Mouse (Mus musculus) MEL (cell line): Measurements from ENCODE around the gene Klhl26. TPM values are rescaled to one million over a fixed set of nuclear protein-coding genes. Genes with fewer than 3 reads are reported as not detected.

ENCODE experiments used
- DNase-seq: peaks from one replicate; pipeline ENCODE4 v3.0.0; 2011; ENCODE audit warnings: low read depth, low spot score
- H3K27ac ChIP-seq: 2 replicates; pipeline ENCODE4 v1.5.1; 2012; ENCODE audit warnings: low read depth, mild to moderate bottlenecking, control low read depth, low read length, moderate library complexity; ENCODE audit not compliant: control insufficient read depth
- H3K27me3 ChIP-seq, 2 experiments: fragments of 150-350 bp in 1 of 2; sonication (generic) in 1 of 2; 2 replicates each; pipeline ENCODE4 v1.6.1; 2012; ENCODE audit warnings: low read length in 2 of 2, mild to moderate bottlenecking in 2 of 2, improper control_type of control experiment in 1 of 2, moderate library complexity in 1 of 2; ENCODE audit not compliant: insufficient read depth in 2 of 2, control insufficient read depth in 1 of 2
- H3K36me3 ChIP-seq, 2 experiments: 2 replicates each; pipeline ENCODE4 v1.6.1; 2012 to 2014; ENCODE audit warnings: low read length in 2 of 2, improper control_type of control experiment in 1 of 2, inconsistent platforms in 1 of 2, mild to moderate bottlenecking in 1 of 2; ENCODE audit not compliant: insufficient read depth in 2 of 2, control insufficient read depth in 1 of 2
- H3K4me1 ChIP-seq, 2 experiments: fragments of 150-350 bp in 1 of 2; sonication (generic) in 1 of 2; 2 replicates each; pipeline ENCODE4 v1.6.1; 2012; ENCODE audit warnings: low read length in 2 of 2, improper control_type of control experiment in 1 of 2, mild to moderate bottlenecking in 1 of 2; ENCODE audit not compliant: insufficient read depth in 2 of 2, control insufficient read depth in 1 of 2
- H3K4me3 ChIP-seq, 2 experiments: fragments of 150-350 bp in 1 of 2; sonication (generic) in 1 of 2; 2 replicates each; pipeline ENCODE4 v1.5.1; 2012; ENCODE audit warnings: low read depth in 2 of 2, low read length in 2 of 2, mild to moderate bottlenecking in 2 of 2, moderate library complexity in 2 of 2, control low read depth in 1 of 2, improper control_type of control experiment in 1 of 2; ENCODE audit not compliant: control insufficient read depth in 1 of 2, insufficient read depth in 1 of 2
- H3K79me2 ChIP-seq: 2 replicates; pipeline ENCODE4 v1.6.1; 2012; ENCODE audit warnings: mild to moderate bottlenecking, low read length, moderate library complexity; ENCODE audit not compliant: control insufficient read depth, poor library complexity, insufficient read depth
- H3K9ac ChIP-seq: 2 replicates; pipeline ENCODE4 v1.6.1; 2012; ENCODE audit warnings: low read depth, mild to moderate bottlenecking, control low read depth, low read length, moderate library complexity; ENCODE audit not compliant: control insufficient read depth, poor library complexity, severe bottlenecking
- H3K9me3 ChIP-seq: fragments of 150-350 bp; sonication (generic); replicated peaks from 2 replicates; pipeline ENCODE4 v1.6.1; 2012; ENCODE audit warnings: mild to moderate bottlenecking, low read length, improper control_type of control experiment, moderate library complexity; ENCODE audit not compliant: insufficient read depth
- CHD2 ChIP-seq: IDR thresholded peaks from 2 replicates; pipeline ENCODE4 v1.6.1; 2011; ENCODE audit warnings: low read length, improper control_type of control experiment
- CTCF ChIP-seq, 3 experiments: IDR thresholded peaks in 2 of 3; conservative IDR thresholded peaks in 1 of 3; 2 replicates each; pipeline ENCODE4 v1.5.1; 2011 to 2012; ENCODE audit warnings: low read length in 3 of 3, low read depth in 2 of 3, mild to moderate bottlenecking in 2 of 3, improper control_type of control experiment in 1 of 3, inconsistent platforms in 1 of 3, mixed read lengths in 1 of 3, moderate library complexity in 1 of 3; ENCODE audit not compliant: control insufficient read depth in 1 of 3, insufficient read depth in 1 of 3, poor library complexity in 1 of 3, severe bottlenecking in 1 of 3
- EP300 ChIP-seq, 2 experiments: IDR thresholded peaks; 2 replicates each; pipeline ENCODE4 v1.6.1; 2011; ENCODE audit warnings: improper control_type of control experiment in 2 of 2, low read length in 2 of 2, low read depth in 1 of 2, mild to moderate bottlenecking in 1 of 2
- ETS1 ChIP-seq: IDR thresholded peaks from 2 replicates; pipeline ENCODE4 v1.6.1; 2012; ENCODE audit warnings: low read depth, mild to moderate bottlenecking, inconsistent platforms, low read length, improper control_type of control experiment, moderate library complexity
- HCFC1 ChIP-seq: IDR thresholded peaks from 2 replicates; pipeline ENCODE4 v1.6.1; 2012; ENCODE audit warnings: low read depth, mild to moderate bottlenecking, inconsistent platforms, low read length, improper control_type of control experiment, moderate library complexity
- JUND ChIP-seq: IDR thresholded peaks from 2 replicates; pipeline ENCODE4 v1.6.1; 2011; ENCODE audit warnings: low read depth, mild to moderate bottlenecking, improper control_type of control experiment, low read length
- KAT2A ChIP-seq: conservative IDR thresholded peaks from 2 replicates; pipeline ENCODE4 v1.6.1; 2012; ENCODE audit warnings: low read depth, low read length, improper control_type of control experiment, inconsistent platforms
- MAX ChIP-seq: IDR thresholded peaks from 2 replicates; pipeline ENCODE4 v1.6.1; 2011; ENCODE audit warnings: low read length, improper control_type of control experiment
- MAZ ChIP-seq: IDR thresholded peaks from 2 replicates; pipeline ENCODE4 v1.6.1; 2012; ENCODE audit warnings: low read depth, mild to moderate bottlenecking, inconsistent platforms, low read length, improper control_type of control experiment
- MEF2A ChIP-seq: IDR thresholded peaks from 2 replicates; pipeline ENCODE4 v1.6.1; 2014; ENCODE audit warnings: low read depth, mild to moderate bottlenecking, inconsistent platforms, low read length, improper control_type of control experiment; ENCODE audit not compliant: poor library complexity, insufficient replicate concordance, severe bottlenecking; ENCODE audit errors: extremely low read depth
- MYC ChIP-seq: IDR thresholded peaks from 2 replicates; pipeline ENCODE4 v1.6.1; 2011; ENCODE audit warnings: low read depth, mild to moderate bottlenecking, low read length, improper control_type of control experiment, moderate library complexity
- NELFE ChIP-seq: IDR thresholded peaks from 2 replicates; pipeline ENCODE4 v1.6.1; 2011; ENCODE audit warnings: low read depth, low read length, improper control_type of control experiment
- NRF1 ChIP-seq: IDR thresholded peaks from 2 replicates; pipeline ENCODE4 v1.6.1; 2014; ENCODE audit warnings: low read depth, mild to moderate bottlenecking, inconsistent platforms, low read length, improper control_type of control experiment, moderate library complexity; ENCODE audit not compliant: poor library complexity, insufficient read depth, severe bottlenecking
- POLR2AphosphoS5 ChIP-seq: IDR thresholded peaks from 2 replicates; pipeline ENCODE4 v1.6.1; 2012; ENCODE audit warnings: low read depth, borderline replicate concordance, mild to moderate bottlenecking, inconsistent platforms, low read length, moderate library complexity, mixed read lengths
- RCOR1 ChIP-seq: IDR thresholded peaks from 2 replicates; pipeline ENCODE4 v1.6.1; 2012; ENCODE audit warnings: low read depth, mild to moderate bottlenecking, inconsistent platforms, low read length, improper control_type of control experiment
- SMC3 ChIP-seq: IDR thresholded peaks from 2 replicates; pipeline ENCODE4 v1.6.1; 2011; ENCODE audit warnings: low read depth, low read length, improper control_type of control experiment
- TAL1 ChIP-seq: IDR thresholded peaks from 2 replicates; pipeline ENCODE4 v1.6.1; 2012; ENCODE audit warnings: mild to moderate bottlenecking, inconsistent platforms, low read length, moderate library complexity, mixed read lengths
- TBP ChIP-seq: IDR thresholded peaks from 2 replicates; pipeline ENCODE4 v1.8.0; 2011; ENCODE audit warnings: low read depth, low read length, improper control_type of control experiment
- TCF12 ChIP-seq: IDR thresholded peaks from 2 replicates; pipeline ENCODE4 v1.6.1; 2014; ENCODE audit warnings: low read depth, mild to moderate bottlenecking, inconsistent platforms, low read length, improper control_type of control experiment, moderate library complexity
- UBTF ChIP-seq: IDR thresholded peaks from 2 replicates; pipeline ENCODE4 v1.6.1; 2012; ENCODE audit warnings: low read depth, mild to moderate bottlenecking, inconsistent platforms, low read length, improper control_type of control experiment, moderate library complexity, borderline replicate concordance; ENCODE audit not compliant: insufficient read depth
- USF1 ChIP-seq: IDR thresholded peaks from 2 replicates; pipeline ENCODE4 v1.6.1; 2014; ENCODE audit warnings: low read depth, mild to moderate bottlenecking, inconsistent platforms, low read length, improper control_type of control experiment, moderate library complexity
- USF2 ChIP-seq, 2 experiments: IDR thresholded peaks; 2 replicates each; pipeline ENCODE4 v1.6.1; 2011 to 2012; ENCODE audit warnings: improper control_type of control experiment in 2 of 2, low read length in 2 of 2, borderline replicate concordance in 1 of 2, inconsistent platforms in 1 of 2, low read depth in 1 of 2, mild to moderate bottlenecking in 1 of 2; ENCODE audit not compliant: insufficient read depth in 1 of 2
- ZC3H11A ChIP-seq: IDR thresholded peaks from 2 replicates; pipeline ENCODE4 v1.6.1; 2012; ENCODE audit warnings: low read depth, mild to moderate bottlenecking, inconsistent platforms, low read length, improper control_type of control experiment
- ZNF384 ChIP-seq: IDR thresholded peaks from 2 replicates; pipeline ENCODE4 v1.6.1; 2012; ENCODE audit warnings: low read depth, mild to moderate bottlenecking, inconsistent platforms, low read length, improper control_type of control experiment
- polyA plus RNA-seq, 2 experiments: library from polyadenylated mRNA; stranded (reverse) in 1 of 2; unstranded in 1 of 2; fragments of >175 nt in 1 of 2; fragments of >200 nt in 1 of 2; gene quantifications; 2 replicates each; pipeline versions ENCODE4 v1.2.1 to v1.2.4; 2012; ENCODE audit warnings: low replicate concordance in 2 of 2, low read depth in 1 of 2; ENCODE audit not compliant: insufficient read length in 2 of 2, insufficient read depth in 1 of 2, missing spikeins in 1 of 2
- total RNA-seq: library from RNA; depleted of rRNA; stranded (reverse); fragments of 300-350 nt; gene quantifications from 2 replicates; pipeline ENCODE4 v1.2.3, GENCODE M21; 2012

The Klhl26 gene
- total and polyA plus RNA-seq, 3 experiments: 8.0 to 11.4 TPM; not detected in 1

DNA sequence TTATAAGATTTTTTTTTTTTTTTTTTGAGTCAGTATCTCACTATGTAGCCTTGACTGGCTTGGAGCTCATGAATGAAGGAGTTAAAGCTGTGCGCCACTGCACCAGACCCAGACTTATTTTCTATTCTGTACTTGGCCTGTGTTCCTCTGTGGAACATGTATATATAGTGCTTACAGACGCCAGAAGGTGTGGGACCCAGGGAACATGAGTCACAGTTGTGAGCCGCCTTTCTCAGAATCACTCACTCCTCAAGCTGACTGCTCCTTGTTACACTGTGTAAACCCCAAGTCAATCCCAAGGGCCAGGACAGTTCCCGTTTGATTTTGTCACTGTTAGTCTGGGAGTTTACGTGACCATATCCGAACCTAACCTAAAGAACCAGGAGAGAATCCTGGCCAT is 42.3 kb upstream of the Klhl26 start:
- TF ChIP-seq NELFE: no peak
- TF ChIP-seq, all 39 proteins: peak for 0
- H3K4me3 ChIP-seq: no peak overlapping the region
- peaks cover 3 to 5% of the 10 kb centered on the region in 2 experiments for H3K36me3 ChIP-seq
- peaks cover 8% of the 10 kb centered on the region for H3K79me2 ChIP-seq
- peaks cover 0 to 10% of the 10 kb centered on the region in 2 experiments; a peak in 3 of 4 replicates for H3K4me1 ChIP-seq
- no peaks in the 10 kb centered on the region for H3K27me3 ChIP-seq
- no peaks in the 10 kb centered on the region for H3K9me3 ChIP-seq
- no peak overlapping the region for H3K9ac ChIP-seq
- no peak overlapping the region for H3K27ac ChIP-seq
- no peak for DNase-seq

DNA sequence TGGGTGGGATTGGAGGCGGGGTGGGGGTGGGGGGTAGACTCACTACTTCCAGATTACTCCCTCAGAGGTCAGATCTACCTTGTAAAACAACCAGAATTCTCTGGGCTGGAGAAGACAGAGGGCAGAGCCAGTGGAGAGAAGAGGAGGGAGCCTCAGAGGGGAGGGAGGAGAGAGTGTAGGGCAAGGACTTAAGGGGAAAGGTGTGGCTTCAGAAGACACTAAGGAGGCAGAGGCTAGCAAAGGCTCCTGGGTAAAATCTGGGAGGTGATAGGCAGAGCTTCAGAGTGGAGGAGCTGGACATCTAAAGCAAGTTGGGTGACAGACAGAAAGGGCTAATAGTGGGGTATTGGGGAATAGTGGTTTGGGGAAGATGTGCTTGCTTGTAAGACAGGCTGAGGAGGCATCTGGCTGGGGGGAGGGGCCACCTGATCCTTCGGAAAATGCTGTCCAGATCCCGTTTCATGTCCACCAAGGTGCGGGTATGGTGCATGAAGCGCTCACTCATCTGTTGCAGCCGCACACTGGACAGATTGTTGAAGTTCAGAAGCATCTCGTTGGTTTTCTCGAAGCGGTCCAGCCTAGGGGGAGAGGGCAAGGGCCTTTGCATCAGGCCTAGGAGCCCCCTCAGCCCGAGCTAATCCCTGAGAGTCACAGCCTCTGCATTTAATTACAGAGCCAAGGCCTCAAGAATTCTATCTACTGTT is 41.3 kb upstream of the Klhl26 start:
- no peak for DNase-seq
- Histone ChIP-seq H3K9ac (no peak overlapping the region), H3K27me3 (no peaks in the 10 kb centered on the region), H3K27ac (no peak overlapping the region), H3K9me3 (no peaks in the 10 kb centered on the region), H3K79me2 (peaks cover 8% of the 10 kb centered on the region), H3K4me3 (no peak overlapping the region), H3K4me1 (peaks cover 2 to 9% of the 10 kb centered on the region in 2 experiments), H3K36me3 (peaks cover 3 to 6% of the 10 kb centered on the region in 2 experiments)
- no peak for TF ChIP-seq EP300 (IDR thresholded peaks at IDR 0.05; ENCODE audit: low read depth in 1 of 2, low read length in 2 of 2)
- no peak for TF ChIP-seq TAL1
- TF ChIP-seq TBP: no peak
- no peak for TF ChIP-seq USF1
- TF ChIP-seq ETS1: no peak

DNA sequence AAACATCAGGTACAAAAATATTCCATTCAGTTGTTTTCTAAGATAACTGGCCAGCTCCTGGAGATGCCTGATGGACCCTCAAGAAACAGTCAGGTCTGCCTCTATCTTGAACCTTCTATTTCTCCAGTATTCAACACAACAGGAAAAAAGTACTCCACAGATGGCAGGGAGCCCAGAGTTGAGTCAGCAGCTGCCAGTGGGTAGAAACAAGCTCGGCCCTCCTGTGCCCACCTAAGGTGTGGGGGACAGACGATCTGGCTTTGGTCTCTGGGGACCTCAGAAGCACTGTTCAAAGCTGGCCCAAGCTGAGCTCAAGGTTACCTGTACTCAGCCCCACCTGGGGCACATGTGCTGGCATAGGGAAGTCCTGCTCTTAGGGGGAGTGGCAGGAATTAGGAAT is 36.7 kb upstream of the Klhl26 start:
- peaks cover 5 to 25% of the 10 kb centered on the region in 2 experiments for H3K36me3 ChIP-seq
- no peak overlapping the region for H3K4me3 ChIP-seq
- H3K9ac ChIP-seq: no peak overlapping the region
- H3K4me1 ChIP-seq: peaks cover 6 to 31% of the 10 kb centered on the region in 2 experiments
- TF ChIP-seq JUND (no peak), CTCF (IDR thresholded peaks at IDR 0.05 in 2 of 3, conservative IDR thresholded peaks at IDR 0.05 in 1 of 3; ENCODE audit: control insufficient read depth in 1 of 3, insufficient read depth in 1 of 3, low read depth in 2 of 3, low read length in 3 of 3, poor library complexity in 1 of 3, severe bottlenecking in 1 of 3) (no peak), CHD2 (no peak), NRF1 (no peak), ZC3H11A (no peak), SMC3 (no peak), TCF12 (no peak), EP300 (IDR thresholded peaks at IDR 0.05; ENCODE audit: low read depth in 1 of 2, low read length in 2 of 2) (no peak), HCFC1 (no peak), MYC (no peak), MEF2A (no peak), MAX (no peak), POLR2AphosphoS5 (no peak), USF2 (IDR thresholded peaks at IDR 0.05; ENCODE audit: borderline replicate concordance in 1 of 2, insufficient read depth in 1 of 2, low read depth in 1 of 2, low read length in 2 of 2) (no peak), RCOR1 (no peak), ZNF384 (no peak), TAL1 (no peak), UBTF (no peak), KAT2A (no peak), MAZ (no peak)
- peak; percentile 59 for DNase-seq
- peak overlapping the region; percentile 14; the same call in 1 of the 2 replicates for H3K27ac ChIP-seq
- no peaks in the 10 kb centered on the region for H3K9me3 ChIP-seq
- H3K79me2 ChIP-seq: peaks cover 24% of the 10 kb centered on the region
- no peaks in the 10 kb centered on the region for H3K27me3 ChIP-seq
